Mouse (Mus musculus) liver, embryonic 14.5 days (tissue): ENCODE measurements around the gene Kcnj10.

Experiments used
- CTCF ChIP-seq: IDR thresholded peaks from 2 replicates; pipeline ENCODE4 v1.5.1; 2016; ENCODE audit warnings: antibody characterized with exemption, low read depth, control low read depth
- EP300 ChIP-seq: IDR thresholded peaks from 2 replicates; pipeline ENCODE4 v1.6.1; 2016; ENCODE audit warnings: antibody characterized with exemption, low read depth

DNA sequence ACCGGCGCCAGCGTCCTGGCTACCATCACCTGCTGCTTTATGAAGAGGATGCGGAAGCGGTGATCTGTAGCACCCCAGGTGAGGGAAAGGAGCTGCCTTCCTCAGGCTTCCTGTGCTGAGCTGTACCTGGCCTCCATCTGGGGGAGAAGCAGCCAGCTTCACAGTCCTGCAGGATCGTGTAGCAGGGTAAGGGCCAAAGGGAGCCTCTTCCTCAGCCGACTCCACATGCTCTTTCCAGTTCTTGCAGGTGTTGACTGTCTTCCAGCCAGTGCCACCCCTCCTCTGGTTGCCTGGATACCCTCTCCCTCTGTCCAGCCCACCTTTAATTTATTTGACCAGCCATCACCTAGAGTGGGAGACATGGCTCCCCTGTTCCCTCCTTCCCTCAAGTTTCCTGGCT is 21.7 kb upstream of the Kcnj10 start:
- TF ChIP-seq CTCF: no peak
- TF ChIP-seq EP300: no peak
